Mouse (Mus musculus): ENCODE measurements at regions not wholly inside any gene's neighbourhood (a gene's known extent, or its start where the extent isn't known, plus 50 kb on each side); places are given as distances from the start of the nearest gene placed in this dataset.

- no peak for TF ChIP-seq EP300 (IDR thresholded peaks at IDR 0.05; ENCODE audit: insufficient read depth, low read depth, low read length)
- no peak for TF ChIP-seq CTCF (IDR thresholded peaks at IDR 0.05)
- no peak for TF ChIP-seq POLR2A (IDR thresholded peaks at IDR 0.05; ENCODE audit: insufficient read depth, low read depth, low read length)
Measured at GRCm38 (mm10) chr13:99723237-99723981, 177.5 kb downstream of the Cartpt start.
